Comparison of ENCODE assay signal across 8 mouse cellular contexts in genomic region chr19:40830198-40830597, GRCm38 (mm10). TPM values are rescaled to one million over a fixed set of nuclear protein-coding genes. Genes with fewer than 3 reads are reported as not detected.
A peak's percentile ranks its signal among the peaks of the same experiment; 100 is the strongest.
DNase-seq lines count a peak whose midpoint lies in the region; ATAC-seq and TF ChIP-seq lines count a peak whose summit lies in the region.

No protein-coding gene starts in this region.

- peak overlapping the region; percentile 75 for H3K4me3 ChIP-seq in kidney, postnatal 0 days (replicated peaks; ENCODE audit: low read depth, low read length)
- H3K4me3 ChIP-seq in cortical plate, adult 2 months (ENCODE audit: insufficient read depth, low read length) = peak overlapping the region; percentile 62; the same call in 1 of the 2 replicates
- H3K4me3 ChIP-seq in hindbrain, embryonic 14.5 days (replicated peaks; ENCODE audit: low read length) = peak overlapping the region; percentile 64
- H3K4me3 ChIP-seq in midbrain, embryonic 16.5 days (ENCODE audit: low read depth, low read length) = peak overlapping the region; percentile 78

- peaks cover 9% of the 10 kb centered on the region; the same call in 1 of the 2 replicates for H3K4me1 ChIP-seq in kidney, postnatal 0 days (replicated peaks; ENCODE audit: insufficient read depth, low read length)
- H3K4me1 ChIP-seq in cortical plate, adult 2 months (ENCODE audit: control insufficient read depth, insufficient read depth, low read length) = peaks cover 4% of the 10 kb centered on the region
- peaks cover 28% of the 10 kb centered on the region for H3K4me1 ChIP-seq in hindbrain, embryonic 14.5 days (replicated peaks; ENCODE audit: control insufficient read depth, insufficient read depth, low read length)
- H3K4me1 ChIP-seq in midbrain, embryonic 16.5 days (ENCODE audit: control insufficient read depth, insufficient read depth, low read length) = peaks cover 37% of the 10 kb centered on the region

- H3K9ac ChIP-seq in kidney, postnatal 0 days (ENCODE audit: low read depth, low read length) = peak overlapping the region; percentile 90
- peak overlapping the region; percentile 91 for H3K9ac ChIP-seq in hindbrain, embryonic 14.5 days
- peak overlapping the region; percentile 95 for H3K9ac ChIP-seq in midbrain, embryonic 16.5 days (ENCODE audit: low read depth, low read length)

- peak overlapping the region; percentile 65 for H3K4me2 ChIP-seq in kidney, postnatal 0 days (ENCODE audit: low read length)
- H3K4me2 ChIP-seq in hindbrain, embryonic 14.5 days (replicated peaks) = peak overlapping the region; percentile 96
- H3K4me2 ChIP-seq in midbrain, embryonic 16.5 days (ENCODE audit: low read length) = peak overlapping the region; percentile 68

- H3K27me3 ChIP-seq in kidney, postnatal 0 days (ENCODE audit: insufficient read depth, low read length) = no peaks in the 10 kb centered on the region
- H3K27me3 ChIP-seq in hindbrain, embryonic 14.5 days (ENCODE audit: control insufficient read depth, insufficient read depth, low read length) = no peaks in the 10 kb centered on the region
- no peaks in the 10 kb centered on the region for H3K27me3 ChIP-seq in midbrain, embryonic 16.5 days (ENCODE audit: control insufficient read depth, insufficient read depth, low read depth, low read length)

- no peaks in the 10 kb centered on the region for H3K9me3 ChIP-seq in kidney, postnatal 0 days (replicated peaks; ENCODE audit: low read length)
- H3K9me3 ChIP-seq in hindbrain, embryonic 14.5 days (ENCODE audit: control insufficient read depth, low read length) = no peaks in the 10 kb centered on the region
- H3K9me3 ChIP-seq in midbrain, embryonic 16.5 days (replicated peaks; ENCODE audit: control insufficient read depth, low read length, poor library complexity, severe bottlenecking) = no peaks in the 10 kb centered on the region

- H3K27ac ChIP-seq in kidney, postnatal 0 days = no peak overlapping the region
- no peak overlapping the region for H3K27ac ChIP-seq in cortical plate, adult 2 months (ENCODE audit: insufficient read depth, low read length)
- peak overlapping the region; percentile 94 for H3K27ac ChIP-seq in hindbrain, embryonic 14.5 days
- H3K27ac ChIP-seq in midbrain, embryonic 16.5 days (ENCODE audit: low read length) = peak overlapping the region; percentile 96

- no peak for TF ChIP-seq CTCF in kidney, postnatal 0 days (IDR thresholded peaks at IDR 0.05; ENCODE audit: low read depth)
- no peak for TF ChIP-seq CTCF in cortical plate, adult 2 months (IDR thresholded peaks at IDR 0.05; ENCODE audit: extremely low read depth, insufficient read depth, low read length)

- no peak for TF ChIP-seq POLR2A in cortical plate, adult 2 months (IDR thresholded peaks at IDR 0.05; ENCODE audit: extremely low read depth, insufficient read depth, low read length)

- no peak for DNase-seq in kidney, postnatal 0 days (ENCODE audit: low spot score)
- no peak for DNase-seq in kidney, postnatal 14 days
- no peak for DNase-seq in hindbrain, embryonic 14.5 days (ENCODE audit: low spot score)
- DNase-seq in gastrocnemius, postnatal 25 days = no peak
- no peak for DNase-seq in ovary, adult 18-20 months (ENCODE audit: low spot score)
- no peak for DNase-seq in adrenal gland, postnatal 4 days (ENCODE audit: low spot score in 2 of 2)

- ATAC-seq in kidney, postnatal 0 days (replicated peaks; ENCODE audit: low FRiP score, low read depth) = no peak
- no peak for ATAC-seq in hindbrain, embryonic 14.5 days (ENCODE audit: low FRiP score)
- ATAC-seq in midbrain, embryonic 16.5 days = no peak

- H3K36me3 ChIP-seq in kidney, postnatal 0 days (ENCODE audit: insufficient read depth, low read length) = no peaks in the 10 kb centered on the region
- no peaks in the 10 kb centered on the region for H3K36me3 ChIP-seq in hindbrain, embryonic 14.5 days (replicated peaks; ENCODE audit: control insufficient read depth, insufficient read depth)
- H3K36me3 ChIP-seq in midbrain, embryonic 16.5 days (ENCODE audit: control insufficient read depth, insufficient read depth, low read length) = no peaks in the 10 kb centered on the region

- 48% methylated on average over 7 of the region's 7 CpGs for WGBS in kidney, postnatal 0 days
- 61% methylated on average over 7 of the region's 7 CpGs for WGBS in hindbrain, embryonic 14.5 days
- WGBS in midbrain, embryonic 16.5 days = 53% methylated on average over 7 of the region's 7 CpGs

RNA-seq across cellular contexts. Expression of gene Ccnj, which starts 0.9 kb away (rescaled TPM):
- 8.8 and 9.0 TPM in 2 replicates for polyA plus RNA-seq in kidney, postnatal 0 days (2015; fragmentation: Nextera tagmentation; extraction: Ambion mirVana)
- polyA plus RNA-seq in cortical plate, adult 2 months (2012; rRNA removed) = 6.8 and 7.0 TPM in 2 replicates
- polyA plus RNA-seq in hindbrain, embryonic 14.5 days (2014; fragmentation: Nextera tagmentation; extraction: Ambion mirVana) = 11.7 and 13.3 TPM in 2 replicates
- 16.7 and 19.8 TPM in 2 replicates for polyA plus RNA-seq in midbrain, embryonic 16.5 days (2015; fragmentation: Nextera tagmentation; extraction: Ambion mirVana)
- 1 to 10 TPM; 2.9 to 3.5 TPM for total RNA-seq in gastrocnemius, postnatal 25 days (2021)
- 10 to 100 TPM; 10.7 to 12.3 TPM for total RNA-seq in adrenal gland, postnatal 4 days (2021)

Comparison
In these comparisons a context has a peak if more than half of its experiments do, and no peak if none do; other contexts are left out.
1. H3K27ac ChIP-seq: peak in hindbrain, embryonic 14.5 days (single experiment) and midbrain, embryonic 16.5 days (single experiment); none in kidney, postnatal 0 days (single experiment) and cortical plate, adult 2 months (single experiment).
2. Peak in every context shown above with its lines, with median percentiles within 50 percentile points of each other: H3K4me2 ChIP-seq, H3K4me3 ChIP-seq and H3K9ac ChIP-seq.